Mouse (Mus musculus): ENCODE results near the gene Lsp1.

The Lsp1 gene

GRCm38 (mm10) chr7:142444171-142444570 is 16.4 kb upstream of the Lsp1 start:
- no peak for DNase-seq (ENCODE audit: low spot score)

GRCm38 (mm10) chr7:142445324-142445723 is 15.3 kb upstream of the Lsp1 start:
- DNase-seq (ENCODE audit: low spot score): no peak

- no peak for DNase-seq (ENCODE audit: low spot score)
Observed at GRCm38 (mm10) chr7:142446264-142446663, 14.3 kb upstream of the Lsp1 start.

GRCm38 (mm10) chr7:142449038-142449617 is 11.5 kb upstream of the Lsp1 start:
- DNase-seq (ENCODE audit: low spot score): no peak

- no peak for DNase-seq (ENCODE audit: low spot score)
Observed at GRCm38 (mm10) chr7:142454706-142455105, 5.9 kb upstream of the Lsp1 start.

- DNase-seq (ENCODE audit: low spot score): no peak
Observed at GRCm38 (mm10) chr7:142455251-142455650, 5.4 kb upstream of the Lsp1 start.

- no peak for DNase-seq (ENCODE audit: low spot score)
Observed at GRCm38 (mm10) chr7:142456806-142457205, 3.8 kb upstream of the Lsp1 start.

- DNase-seq (ENCODE audit: low spot score): peak; percentile 43
Observed at GRCm38 (mm10) chr7:142457227-142457811, 3.3 kb upstream of the Lsp1 start.

- no peak for DNase-seq (ENCODE audit: low spot score)
Observed at GRCm38 (mm10) chr7:142458026-142458425, 2.6 kb upstream of the Lsp1 start.

- no peak for DNase-seq (ENCODE audit: low spot score)
Observed at GRCm38 (mm10) chr7:142458676-142459298, 1.8 kb upstream of the Lsp1 start.

- DNase-seq (ENCODE audit: low spot score): no peak
Observed at GRCm38 (mm10) chr7:142459299-142459691, 1.3 kb upstream of the Lsp1 start.

- DNase-seq (ENCODE audit: low spot score): no peak
Observed at GRCm38 (mm10) chr7:142461446-142461845, 837 bp downstream of the Lsp1 start.

GRCm38 (mm10) chr7:142462190-142462589 is 1.6 kb downstream of the Lsp1 start:
- no peak for DNase-seq (ENCODE audit: low spot score)

- no peak for DNase-seq (ENCODE audit: low spot score)
Observed at GRCm38 (mm10) chr7:142462594-142463078, 2.0 kb downstream of the Lsp1 start.

- no peak for DNase-seq (ENCODE audit: low spot score)
Observed at GRCm38 (mm10) chr7:142470171-142470691, 9.6 kb downstream of the Lsp1 start.

- DNase-seq (ENCODE audit: low spot score): no peak
Observed at GRCm38 (mm10) chr7:142470808-142471413, 10.3 kb downstream of the Lsp1 start.

GRCm38 (mm10) chr7:142471414-142471861 is 10.8 kb downstream of the Lsp1 start:
- DNase-seq (ENCODE audit: low spot score): no peak

GRCm38 (mm10) chr7:142471884-142472570 is 11.4 kb downstream of the Lsp1 start:
- DNase-seq (ENCODE audit: low spot score): no peak

- no peak for DNase-seq (ENCODE audit: low spot score)
Observed at GRCm38 (mm10) chr7:142472936-142473335, 12.3 kb downstream of the Lsp1 start.

- DNase-seq (ENCODE audit: low spot score): no peak
Observed at GRCm38 (mm10) chr7:142473476-142473875, 12.9 kb downstream of the Lsp1 start.

GRCm38 (mm10) chr7:142474799-142475198 is 14.2 kb downstream of the Lsp1 start:
- DNase-seq (ENCODE audit: low spot score): no peak

- no peak for DNase-seq (ENCODE audit: low spot score)
Observed at GRCm38 (mm10) chr7:142475641-142476040, 15.0 kb downstream of the Lsp1 start.
